Mouse (Mus musculus) forebrain, embryonic 11.5 days (tissue): ENCODE measurements around the gene Abhd6. TPM values are rescaled to one million over a fixed set of nuclear protein-coding genes. Genes with fewer than 3 reads are reported as not detected.

Experiments used
- ATAC-seq: fragments of 200-750 bp; cut with Nextera tagmentation; replicated peaks from 2 replicates; pipeline ENCODE4 v1.8.0; 2017; ENCODE audit warnings: moderate TSS enrichment; ENCODE audit not compliant: low FRiP score
- DNase-seq: peaks from one replicate; pipeline ENCODE4 v3.0.0-alpha.2; 2017; ENCODE audit warnings: low spot score
- H3K27ac ChIP-seq: fragments of 300-500 bp; sonication (generic); 2 replicates; pipeline ENCODE4 v1.5.1; 2014; ENCODE audit warnings: low read depth, low read length
- H3K27me3 ChIP-seq: fragments of 300-500 bp; sonication (generic); 2 replicates; pipeline ENCODE4 v1.6.1; 2014; ENCODE audit warnings: mild to moderate bottlenecking, low read length, mixed read lengths; ENCODE audit not compliant: control insufficient read depth, insufficient read depth
- H3K36me3 ChIP-seq: fragments of 300-500 bp; sonication (generic); 2 replicates; pipeline ENCODE4 v1.6.1; 2014; ENCODE audit warnings: mild to moderate bottlenecking, low read length, moderate library complexity, mixed read lengths; ENCODE audit not compliant: control insufficient read depth, insufficient read depth
- H3K4me1 ChIP-seq: fragments of 300-500 bp; sonication (generic); replicated peaks from 2 replicates; pipeline ENCODE4 v1.6.1; 2014; ENCODE audit warnings: low read length, mixed read lengths; ENCODE audit not compliant: control insufficient read depth, insufficient read depth
- H3K4me2 ChIP-seq: fragments of 300-500 bp; sonication (generic); 2 replicates; pipeline ENCODE4 v1.6.1; 2014; ENCODE audit warnings: low read depth, mild to moderate bottlenecking, low read length, moderate library complexity, mixed read lengths; ENCODE audit not compliant: severe bottlenecking
- H3K4me3 ChIP-seq: fragments of 300-500 bp; sonication (generic); 2 replicates; pipeline ENCODE4 v1.5.1; 2014; ENCODE audit warnings: low read depth, low read length
- H3K9ac ChIP-seq: fragments of 300-500 bp; sonication (generic); 2 replicates; pipeline ENCODE4 v1.6.1; 2014; ENCODE audit warnings: low read length
- H3K9me3 ChIP-seq: fragments of 300-500 bp; sonication (generic); 2 replicates; pipeline ENCODE4 v1.6.1; 2016; ENCODE audit warnings: low read length, mixed read lengths; ENCODE audit not compliant: control insufficient read depth
- WGBS: fragments of 180-500 bp; shearing (Covaris S2); extraction: QIAGEN DNeasy Blood & Tissue Kit; methylation state at CpG from one replicate; pipeline ENCODE4 v1.1.7; 2014; 5-methylcytosine and 5-hydroxymethylcytosine counted together
- polyA plus RNA-seq: library from polyadenylated mRNA; unstranded; fragments of >200 nt; fragmentation: Nextera tagmentation; extraction: Ambion mirVana; gene quantifications from 2 replicates; pipeline ENCODE4 v1.2.1, GENCODE M21; 2014

Gene Abhd6
- polyA plus RNA-seq, 1 experiment from 2014 or later = 19.2 TPM

DNA sequence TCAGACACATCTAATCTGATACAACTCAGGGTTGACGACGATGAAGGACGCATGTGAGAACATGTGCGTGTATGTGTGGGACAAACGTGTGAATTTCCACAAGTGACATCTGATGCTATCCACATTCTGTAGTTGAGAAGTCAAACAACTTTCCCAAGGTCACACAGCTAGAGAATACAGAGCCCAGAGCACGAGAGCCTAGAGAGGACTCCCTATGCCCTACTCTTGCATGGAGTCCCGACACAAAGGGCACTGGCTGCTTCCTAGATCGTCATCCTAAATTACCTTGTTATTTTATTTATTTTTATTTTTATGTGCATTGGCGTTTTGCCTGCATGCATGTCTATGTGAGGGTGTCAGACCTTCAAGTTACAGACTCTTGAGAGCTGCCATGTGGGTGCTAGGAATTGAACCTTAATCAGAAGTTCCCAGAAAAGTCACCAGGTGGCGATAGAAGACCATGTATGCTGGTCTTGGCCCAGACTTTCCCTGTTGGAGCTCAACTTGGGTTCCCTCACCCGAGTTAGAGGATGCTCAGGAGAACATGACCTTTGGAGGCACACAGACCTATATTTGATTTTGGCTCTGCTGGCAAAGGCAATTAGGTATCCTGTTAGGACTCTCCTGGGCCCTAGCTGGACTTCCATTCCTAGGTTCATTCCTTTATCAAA lies 38.3 kb upstream of the Abhd6 start:
- ATAC-seq = peak; percentile 47; the same call in 1 of the 2 replicates
- Histone ChIP-seq H3K4me3 (no peak overlapping the region), H3K4me1 (no peaks in the 10 kb centered on the region), H3K4me2 (no peak overlapping the region), H3K27me3 (no peaks in the 10 kb centered on the region), H3K36me3 (no peaks in the 10 kb centered on the region), H3K27ac (no peak overlapping the region), H3K9me3 (no peaks in the 10 kb centered on the region), H3K9ac (no peak overlapping the region)
- WGBS = 55% methylated on average over 11 of the region's 11 CpGs
- DNase-seq = peak; percentile 68

- H3K9me3 ChIP-seq = no peaks in the 10 kb centered on the region
- WGBS = 75% methylated on average over 10 of the region's 10 CpGs
Measured at GRCm38 (mm10) chr14:7971889-7972493, 30.7 kb upstream of the Abhd6 start.

GRCm38 (mm10) chr14:7974643-7975042 lies 28.1 kb upstream of the Abhd6 start:
- Histone ChIP-seq H3K27ac (no peak overlapping the region), H3K27me3 (no peaks in the 10 kb centered on the region), H3K4me3 (no peak overlapping the region), H3K4me2 (no peak overlapping the region), H3K9me3 (no peaks in the 10 kb centered on the region), H3K9ac (no peak overlapping the region), H3K4me1 (no peaks in the 10 kb centered on the region), H3K36me3 (no peaks in the 10 kb centered on the region)
- ATAC-seq = no peak
- WGBS = 89% methylated on average over 1 of the region's 1 CpGs
- DNase-seq = no peak

More at GRCm38 (mm10) chr14:7971889-7972493, 30.7 kb upstream of the Abhd6 start:
- Histone ChIP-seq H3K4me1 (no peaks in the 10 kb centered on the region), H3K9ac (no peak overlapping the region), H3K27me3 (no peaks in the 10 kb centered on the region), H3K27ac (no peak overlapping the region), H3K4me3 (no peak overlapping the region), H3K36me3 (no peaks in the 10 kb centered on the region), H3K4me2 (no peak overlapping the region)
- DNase-seq (no peak), ATAC-seq (no peak)

GRCm38 (mm10) chr14:7975177-7975576 lies 27.5 kb upstream of the Abhd6 start:
- Histone ChIP-seq H3K4me3 (no peak overlapping the region), H3K9me3 (no peaks in the 10 kb centered on the region), H3K36me3 (no peaks in the 10 kb centered on the region), H3K27me3 (no peaks in the 10 kb centered on the region), H3K27ac (no peak overlapping the region), H3K4me1 (no peaks in the 10 kb centered on the region), H3K4me2 (no peak overlapping the region), H3K9ac (no peak overlapping the region)
- 88% methylated on average over 6 of the region's 6 CpGs for WGBS
- ATAC-seq = no peak
- no peak for DNase-seq

GRCm38 (mm10) chr14:7977471-7977870 lies 25.2 kb upstream of the Abhd6 start:
- Histone ChIP-seq H3K4me2 (no peak overlapping the region), H3K4me1 (no peaks in the 10 kb centered on the region), H3K9ac (no peak overlapping the region), H3K27ac (no peak overlapping the region), H3K4me3 (no peak overlapping the region), H3K9me3 (no peaks in the 10 kb centered on the region), H3K27me3 (no peaks in the 10 kb centered on the region), H3K36me3 (no peaks in the 10 kb centered on the region)
- ATAC-seq (no peak), DNase-seq (no peak)
- WGBS = 92% methylated on average over 1 of the region's 1 CpGs

DNA sequence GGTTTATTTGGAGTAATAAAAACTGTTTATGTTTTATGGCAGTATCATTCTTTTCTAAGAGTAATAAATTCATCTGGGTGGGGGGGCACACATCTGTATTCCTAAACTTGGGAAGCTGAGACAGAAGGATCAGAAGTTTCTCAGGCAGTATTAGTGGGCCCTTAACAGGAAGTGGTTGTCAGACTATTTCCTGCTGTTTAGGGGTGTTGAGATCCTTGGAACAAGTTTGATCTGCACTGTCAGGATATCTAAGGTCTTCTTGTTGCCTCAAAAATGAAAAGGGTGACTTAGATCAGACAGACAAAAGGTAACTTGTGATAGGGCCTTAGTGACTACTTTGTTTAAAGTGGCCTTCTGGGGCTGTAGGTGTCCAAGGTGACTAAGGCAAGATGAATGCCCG lies 24.5 kb upstream of the Abhd6 start:
- Histone ChIP-seq H3K4me1 (no peaks in the 10 kb centered on the region), H3K9ac (no peak overlapping the region), H3K27me3 (no peaks in the 10 kb centered on the region), H3K4me3 (no peak overlapping the region), H3K4me2 (no peak overlapping the region), H3K9me3 (no peaks in the 10 kb centered on the region), H3K27ac (no peak overlapping the region), H3K36me3 (no peaks in the 10 kb centered on the region)
- ATAC-seq (no peak), DNase-seq (no peak)
- 81% methylated on average over 1 of the region's 1 CpGs for WGBS

DNA sequence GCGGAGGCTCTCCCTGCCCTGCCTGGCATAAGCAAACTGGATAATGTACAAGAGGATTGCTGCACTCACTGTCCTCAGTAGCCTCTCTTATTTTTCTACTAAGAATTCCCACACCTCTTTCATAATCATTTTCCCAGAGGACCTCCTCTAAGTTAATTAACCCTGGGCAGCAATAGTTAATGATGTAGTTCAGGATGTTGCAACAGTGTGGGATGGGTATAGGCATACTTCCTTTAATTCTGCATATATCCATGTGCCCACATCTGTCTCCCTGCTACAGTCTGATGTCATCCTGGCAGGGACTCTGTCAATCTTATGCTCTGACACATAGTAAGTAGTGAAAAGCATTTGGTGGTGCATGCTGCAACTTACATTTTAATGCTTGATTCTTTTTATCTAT lies 21.5 kb upstream of the Abhd6 start:
- no peaks in the 10 kb centered on the region for H3K27me3 ChIP-seq
- H3K4me2 ChIP-seq = no peak overlapping the region
- H3K4me1 ChIP-seq = no peaks in the 10 kb centered on the region
- H3K36me3 ChIP-seq = no peaks in the 10 kb centered on the region
- H3K9ac ChIP-seq = no peak overlapping the region
- WGBS = 96% methylated on average over 1 of the region's 1 CpGs
- no peaks in the 10 kb centered on the region for H3K9me3 ChIP-seq
- H3K27ac ChIP-seq = no peak overlapping the region
- H3K4me3 ChIP-seq = no peak overlapping the region
- DNase-seq (no peak), ATAC-seq (no peak)

- H3K27ac ChIP-seq = no peak overlapping the region
- no peaks in the 10 kb centered on the region for H3K4me1 ChIP-seq
- H3K36me3 ChIP-seq = no peaks in the 10 kb centered on the region
- H3K9ac ChIP-seq = no peak overlapping the region
- ATAC-seq (no peak), DNase-seq (no peak)
- H3K4me2 ChIP-seq = no peak overlapping the region
- WGBS = 98% methylated on average over 6 of the region's 6 CpGs
- no peak overlapping the region for H3K4me3 ChIP-seq
- no peaks in the 10 kb centered on the region for H3K9me3 ChIP-seq
- H3K27me3 ChIP-seq = no peaks in the 10 kb centered on the region
Measured at GRCm38 (mm10) chr14:7986913-7987312, 15.8 kb upstream of the Abhd6 start.

- WGBS = 61% methylated on average over 1 of the region's 1 CpGs
- Histone ChIP-seq H3K9me3 (no peaks in the 10 kb centered on the region), H3K9ac (no peak overlapping the region), H3K36me3 (no peaks in the 10 kb centered on the region), H3K27me3 (no peaks in the 10 kb centered on the region), H3K4me2 (no peak overlapping the region), H3K4me3 (no peak overlapping the region), H3K4me1 (no peaks in the 10 kb centered on the region), H3K27ac (no peak overlapping the region)
- DNase-seq = no peak
- ATAC-seq = no peak
Measured at GRCm38 (mm10) chr14:7989371-7989770, 13.3 kb upstream of the Abhd6 start.
